Mouse (Mus musculus) CD4-positive, CD25-positive, alpha-beta regulatory T cell, adult 4 months (primary cell): Measurements from ENCODE around the gene Ifnb1. TPM values are rescaled to one million over a fixed set of nuclear protein-coding genes. Genes with fewer than 3 reads are reported as not detected.

Experiments used
- ATAC-seq: one replicate; pipeline ENCODE4 v1.8.0; 2017
- polyA plus RNA-seq, 2 experiments: library from polyadenylated mRNA; unstranded; fragments of 100-300 nt; shearing (Covaris generic); gene quantifications; one replicate each; pipeline ENCODE4 v1.2.1; 2017

The Ifnb1 gene
- polyA plus RNA-seq, 2 experiments from 2014 or later, result not detected

DNA sequence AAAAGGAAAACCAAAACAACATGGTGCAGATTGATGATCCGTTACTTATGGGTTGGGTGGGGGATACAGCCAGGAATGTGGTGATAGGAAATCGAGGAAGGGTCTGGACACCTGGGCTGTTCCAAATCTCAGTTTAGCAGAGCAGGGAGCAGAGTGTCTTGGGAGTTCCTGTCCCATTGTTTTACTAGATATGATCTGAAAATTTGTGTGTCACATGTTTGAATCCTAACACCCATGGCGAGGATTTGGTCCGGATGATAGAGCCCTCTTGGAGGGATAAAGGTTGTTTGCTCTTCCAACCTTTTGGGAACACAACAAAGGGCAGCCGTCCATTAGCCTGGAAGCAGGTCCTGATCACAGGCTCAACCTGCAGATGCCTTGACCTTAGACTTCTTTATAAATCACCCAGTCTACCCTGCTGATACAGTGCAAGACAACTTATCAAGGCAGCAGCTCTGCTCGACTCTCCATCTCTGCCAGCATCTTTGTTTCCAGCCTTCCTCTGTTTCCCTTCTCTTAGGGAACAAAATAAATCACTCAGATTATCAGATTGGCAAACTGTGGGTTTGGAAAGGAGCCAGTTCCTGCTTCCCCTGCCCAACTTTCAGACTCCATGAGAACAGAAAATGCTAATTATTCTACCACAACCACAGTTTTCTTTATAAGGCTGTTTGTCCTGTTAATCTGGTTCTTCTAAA, 26.1 kb downstream of the Ifnb1 start:
- no peak for ATAC-seq

DNA sequence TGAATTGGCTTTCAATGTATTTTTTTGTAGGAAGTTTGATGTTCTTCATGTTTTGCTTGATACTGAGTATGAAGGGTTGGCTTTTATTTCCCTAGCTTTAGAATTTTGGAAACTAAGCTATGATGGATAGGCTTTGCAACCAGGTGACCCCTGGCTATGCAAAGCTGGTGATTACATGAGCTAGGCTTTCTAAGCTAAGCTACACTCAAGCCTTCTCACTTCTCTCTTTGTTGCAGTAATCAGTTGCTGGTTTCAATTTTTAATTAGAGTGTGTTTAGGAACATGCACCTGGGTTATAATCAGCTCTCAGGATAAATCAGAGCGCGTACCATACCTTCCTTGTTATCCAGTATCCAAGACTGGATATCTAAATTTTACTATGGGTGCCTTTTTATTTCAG, 33.0 kb downstream of the Ifnb1 start:
- no peak for ATAC-seq

- no peak for ATAC-seq
Observed at GRCm38 (mm10) chr4:88488107-88488506, 34.5 kb downstream of the Ifnb1 start.

- no peak for ATAC-seq
Observed at GRCm38 (mm10) chr4:88480130-88480529, 42.4 kb downstream of the Ifnb1 start.

- no peak for ATAC-seq
Observed at GRCm38 (mm10) chr4:88478809-88479186, 43.8 kb downstream of the Ifnb1 start.

DNA sequence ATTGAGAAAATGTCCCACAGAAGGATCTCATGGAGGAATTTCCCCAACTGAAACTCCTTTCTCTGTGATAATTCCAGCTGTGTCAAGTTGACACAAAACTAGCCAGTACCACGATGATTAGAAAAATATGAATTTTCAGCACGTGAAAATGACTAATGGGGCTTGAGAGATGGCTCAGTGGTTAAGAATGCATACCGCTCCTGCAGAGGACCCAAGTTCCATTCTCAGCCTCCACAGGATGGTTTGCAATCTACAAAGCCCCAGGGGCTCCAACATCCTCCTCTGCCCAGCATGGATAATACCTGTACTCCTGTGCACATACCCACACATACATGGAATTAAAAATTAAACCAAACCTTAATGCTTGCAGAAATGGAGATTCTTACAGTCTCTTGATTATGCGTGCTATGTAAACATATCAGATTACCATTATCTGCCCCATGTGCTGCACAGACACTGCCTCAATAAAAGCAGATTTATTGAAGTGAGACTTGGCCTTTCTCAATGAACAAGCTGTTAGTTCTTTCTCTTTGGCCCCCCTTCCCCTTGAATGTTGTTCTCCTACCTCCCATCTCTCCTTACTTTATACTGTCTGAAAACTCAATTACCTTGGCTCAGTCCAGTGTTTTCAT, 44.3 kb downstream of the Ifnb1 start:
- no peak for ATAC-seq

- ATAC-seq, result no peak
Observed at GRCm38 (mm10) chr4:88476511-88477210, 45.9 kb downstream of the Ifnb1 start.

DNA sequence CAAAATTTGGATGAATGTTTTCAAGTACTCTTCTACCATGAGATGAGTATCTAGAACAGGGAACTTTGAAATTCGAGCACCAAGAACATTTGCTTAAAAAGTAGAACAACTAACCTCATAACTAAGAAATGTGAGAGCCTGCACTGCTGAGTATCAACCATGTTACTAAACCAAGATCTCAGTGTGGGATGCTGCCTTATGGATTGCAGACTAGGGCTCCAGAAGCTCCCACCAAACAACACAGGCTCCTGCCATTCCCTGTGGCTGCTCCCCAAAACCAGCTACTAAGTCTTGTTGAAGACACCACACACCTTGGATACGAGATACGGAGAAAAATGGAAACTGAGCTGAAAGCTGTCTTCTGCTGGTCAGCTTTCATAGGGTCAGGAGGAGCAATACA, 46.5 kb downstream of the Ifnb1 start:
- ATAC-seq, result no peak

Other genes with a start within 250 kb of the Ifnb1 start
- gene Hacd4, start 83.8 kb downstream of the Ifnb1 start, polyA plus RNA-seq, result under 1 TPM; 0.11 to 0.30 TPM
- not detected for gene Ifna15, start 35.5 kb upstream of the Ifnb1 start, polyA plus RNA-seq
- gene Ifna14, start 49.0 kb upstream of the Ifnb1 start, polyA plus RNA-seq, result not detected
- gene Ifna9, start 69.6 kb upstream of the Ifnb1 start, polyA plus RNA-seq, result not detected
- not detected for gene Ifna12, start 80.6 kb upstream of the Ifnb1 start, polyA plus RNA-seq
- gene C87499, start 111.6 kb upstream of the Ifnb1 start, polyA plus RNA-seq, result not detected
- under 1 TPM in 1 of 2 experiments, not detected in 1; 0.40 TPM for gene Ifna13, start 121.7 kb upstream of the Ifnb1 start, polyA plus RNA-seq
- gene Ifna16, start 154.2 kb upstream of the Ifnb1 start, polyA plus RNA-seq, result not detected
- not detected for gene Ifna2, start 161.1 kb upstream of the Ifnb1 start, polyA plus RNA-seq
- not detected for gene Ifnab, start 168.6 kb upstream of the Ifnb1 start, polyA plus RNA-seq
- not detected for gene Gm26566, start 199.0 kb upstream of the Ifnb1 start, polyA plus RNA-seq
- gene Klhl9, start 199.7 kb upstream of the Ifnb1 start, polyA plus RNA-seq, result 10 to 100 TPM; 27.3 to 43.0 TPM
- gene Gm13271, start 232.1 kb upstream of the Ifnb1 start, polyA plus RNA-seq, result not detected
- gene Gm13283, start 237.3 kb upstream of the Ifnb1 start, polyA plus RNA-seq, result under 1 TPM in 1 of 2 experiments, not detected in 1; 0.28 TPM